Mouse (Mus musculus) liver, embryonic 14.5 days (tissue): ENCODE results near the gene Abhd8. TPM values are rescaled to one million over a fixed set of nuclear protein-coding genes. Genes with fewer than 3 reads are reported as not detected.

Experiments
- ATAC-seq: fragments of 200-750 bp; cut with Nextera tagmentation; 2 replicates; pipeline ENCODE4 v1.8.0; 2017; ENCODE audit warnings: moderate number of reproducible peaks, mild to moderate bottlenecking, moderate library complexity; ENCODE audit not compliant: insufficient read depth
- DNase-seq, 3 experiments: peaks; one replicate each; pipeline ENCODE4 v3.0.0-alpha.2; 2012 to 2013; ENCODE audit warnings: low read depth in 3 of 3, low spot score in 3 of 3
- H3K27ac ChIP-seq: fragments of 300-500 bp; sonication (generic); 2 replicates; pipeline ENCODE4 v1.5.1; 2014; ENCODE audit warnings: moderate library complexity, mild to moderate bottlenecking, control low read depth, inconsistent platforms
- H3K27me3 ChIP-seq: fragments of 300-500 bp; sonication (generic); 2 replicates; pipeline ENCODE4 v1.6.1; 2014; ENCODE audit warnings: mild to moderate bottlenecking, low read length, moderate library complexity; ENCODE audit not compliant: control insufficient read depth, insufficient read depth
- H3K36me3 ChIP-seq: fragments of 300-500 bp; sonication (generic); replicated peaks from 2 replicates; pipeline ENCODE4 v1.6.1; 2014; ENCODE audit warnings: low read depth; ENCODE audit not compliant: control insufficient read depth, insufficient read depth
- H3K4me1 ChIP-seq, 2 experiments: fragments of 200-500 bp in 1 of 2; fragments of 300-500 bp in 1 of 2; sonication (generic) in 1 of 2; replicated peaks; 2 replicates each; pipeline ENCODE4 v1.6.1; 2012 to 2014; ENCODE audit warnings: antibody characterized with exemption in 1 of 2, inconsistent platforms in 1 of 2, low read length in 1 of 2; ENCODE audit not compliant: control insufficient read depth in 2 of 2, insufficient read depth in 2 of 2
- H3K4me2 ChIP-seq: fragments of 300-500 bp; sonication (generic); 2 replicates; pipeline ENCODE4 v1.6.1; 2014; ENCODE audit warnings: low read depth, mild to moderate bottlenecking, control low read depth, moderate library complexity
- H3K4me3 ChIP-seq, 2 experiments: fragments of 200-500 bp in 1 of 2; fragments of 300-500 bp in 1 of 2; sonication (generic) in 1 of 2; 2 replicates each; pipeline ENCODE4 v1.5.1; 2012 to 2014; ENCODE audit warnings: low read depth in 2 of 2, low read length in 2 of 2, mild to moderate bottlenecking in 2 of 2, control low read depth in 1 of 2, inconsistent platforms in 1 of 2, moderate library complexity in 1 of 2; ENCODE audit not compliant: insufficient read depth in 1 of 2
- H3K9ac ChIP-seq: fragments of 300-500 bp; sonication (generic); replicated peaks from 2 replicates; pipeline ENCODE4 v1.6.1; 2014; ENCODE audit warnings: mild to moderate bottlenecking, control low read depth, moderate library complexity
- H3K9me3 ChIP-seq: fragments of 300-500 bp; sonication (generic); 2 replicates; pipeline ENCODE4 v1.6.1; 2016; ENCODE audit warnings: low read length, mixed read lengths; ENCODE audit not compliant: control insufficient read depth
- CTCF ChIP-seq: IDR thresholded peaks from 2 replicates; pipeline ENCODE4 v1.5.1; 2016; ENCODE audit warnings: antibody characterized with exemption, low read depth, control low read depth
- EP300 ChIP-seq: IDR thresholded peaks from 2 replicates; pipeline ENCODE4 v1.6.1; 2016; ENCODE audit warnings: antibody characterized with exemption, low read depth
- WGBS: fragments of 180-500 bp; shearing (Covaris S2); extraction: QIAGEN DNeasy Blood & Tissue Kit; methylation state at CpG from one replicate; pipeline ENCODE4 v1.1.7; 2014; ENCODE audit not compliant: insufficient replicate concordance; 5-methylcytosine and 5-hydroxymethylcytosine counted together
- polyA plus RNA-seq, 2 experiments: library from polyadenylated mRNA; depleted of rRNA in 1 of 2; stranded (reverse) in 1 of 2; unstranded in 1 of 2; fragments of >200 nt; fragmentation: Nextera tagmentation in 1 of 2; extraction: Ambion mirVana in 1 of 2; gene quantifications; 2 replicates each; pipeline versions ENCODE4 v1.2.1 to v1.2.3; 2012 to 2014

Abhd8 gene
- polyA plus RNA-seq, 2 experiments = 5.3 to 6.6 TPM

DNA sequence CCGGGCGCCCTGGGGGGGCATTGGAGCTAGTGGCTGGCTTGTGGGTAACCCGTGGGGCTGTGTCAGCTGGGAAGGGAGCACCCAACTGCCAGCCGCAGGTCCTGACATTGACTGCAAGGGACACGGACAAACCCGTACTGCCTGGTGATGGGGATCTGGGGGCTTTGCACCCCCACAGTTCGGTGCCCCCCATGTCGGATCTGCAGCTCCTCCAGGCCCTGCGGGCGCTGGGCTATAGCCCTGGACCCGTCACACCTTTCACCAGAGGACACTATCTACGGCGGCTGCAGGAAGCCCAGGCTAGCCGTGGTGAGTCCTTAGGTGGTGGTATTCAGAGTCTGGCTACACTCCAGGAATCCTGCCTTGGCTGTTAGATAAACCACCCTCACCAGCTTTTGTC, 56.0 kb downstream of the Abhd8 start:
- Histone ChIP-seq H3K36me3 (peaks cover 29% of the 10 kb centered on the region), H3K4me3 (peak overlapping the region in 1 of 2 experiments; percentile 94; a peak in 2 of 4 replicates), H3K27ac (no peak overlapping the region), H3K9ac (peak overlapping the region; percentile 93; the same call in 1 of the 2 replicates), H3K9me3 (no peaks in the 10 kb centered on the region), H3K4me2 (peak overlapping the region; percentile 70), H3K4me1 (peaks cover 8 to 15% of the 10 kb centered on the region in 2 experiments), H3K27me3 (no peaks in the 10 kb centered on the region)
- no peak for ATAC-seq
- no peak for DNase-seq
- 85% methylated on average over 14 of the region's 14 CpGs for WGBS
- TF ChIP-seq EP300 (no peak), CTCF (no peak)

Other genes with a start within 250 kb of the Abhd8 start
- 5.9 and 6.4 TPM in 2 replicates for gene Myo9b, start 190.9 kb downstream of the Abhd8 start, polyA plus RNA-seq (2012; rRNA removed)
- 5.8 and 7.0 TPM in 2 replicates for gene Myo9b, start 190.9 kb downstream of the Abhd8 start, polyA plus RNA-seq (2014; fragmentation: Nextera tagmentation; extraction: Ambion mirVana)
- 16.0 and 23.9 TPM in 2 replicates for gene Haus8, start 190.7 kb downstream of the Abhd8 start, polyA plus RNA-seq (2012; rRNA removed)
- gene Haus8, start 190.7 kb downstream of the Abhd8 start, polyA plus RNA-seq (2014; fragmentation: Nextera tagmentation; extraction: Ambion mirVana) = 47.1 and 51.6 TPM in 2 replicates
- gene Use1, start 96.8 kb downstream of the Abhd8 start, polyA plus RNA-seq (2012; rRNA removed) = 41.9 and 57.2 TPM in 2 replicates
- gene Use1, start 96.8 kb downstream of the Abhd8 start, polyA plus RNA-seq (2014; fragmentation: Nextera tagmentation; extraction: Ambion mirVana) = 46.5 and 48.2 TPM in 2 replicates
- gene Ocel1, start 92.4 kb downstream of the Abhd8 start, polyA plus RNA-seq (2012; rRNA removed) = 2.8 and 3.1 TPM in 2 replicates
- gene Ocel1, start 92.4 kb downstream of the Abhd8 start, polyA plus RNA-seq (2014; fragmentation: Nextera tagmentation; extraction: Ambion mirVana) = 1.9 and 2.8 TPM in 2 replicates
- gene Nr2f6, start 81.7 kb downstream of the Abhd8 start, polyA plus RNA-seq (2012; rRNA removed) = 20.8 and 23.4 TPM in 2 replicates
- 19.1 and 22.4 TPM in 2 replicates for gene Nr2f6, start 81.7 kb downstream of the Abhd8 start, polyA plus RNA-seq (2014; fragmentation: Nextera tagmentation; extraction: Ambion mirVana)
- gene Ushbp1, start 67.9 kb downstream of the Abhd8 start, polyA plus RNA-seq (2012; rRNA removed) = 3.1 and 3.5 TPM in 2 replicates
- 1.5 and 1.9 TPM in 2 replicates for gene Ushbp1, start 67.9 kb downstream of the Abhd8 start, polyA plus RNA-seq (2014; fragmentation: Nextera tagmentation; extraction: Ambion mirVana)
- gene Babam1, start 66.8 kb downstream of the Abhd8 start, polyA plus RNA-seq (2012; rRNA removed) = 53.6 and 61.2 TPM in 2 replicates
- gene Babam1, start 66.8 kb downstream of the Abhd8 start, polyA plus RNA-seq (2014; fragmentation: Nextera tagmentation; extraction: Ambion mirVana) = 50.6 and 52.3 TPM in 2 replicates
- 52.5 and 58.0 TPM in 2 replicates for gene Ankle1, start 57.6 kb downstream of the Abhd8 start, polyA plus RNA-seq (2012; rRNA removed)
- gene Ankle1, start 57.6 kb downstream of the Abhd8 start, polyA plus RNA-seq (2014; fragmentation: Nextera tagmentation; extraction: Ambion mirVana) = 17.8 and 19.0 TPM in 2 replicates
- gene Mrpl34, start 1.3 kb upstream of the Abhd8 start, polyA plus RNA-seq (2012; rRNA removed) = 45.8 and 73.0 TPM in 2 replicates
- 109 and 114 TPM in 2 replicates for gene Mrpl34, start 1.3 kb upstream of the Abhd8 start, polyA plus RNA-seq (2014; fragmentation: Nextera tagmentation; extraction: Ambion mirVana)
- 24.8 and 25.4 TPM in 2 replicates for gene Dda1, start 5.5 kb upstream of the Abhd8 start, polyA plus RNA-seq (2012; rRNA removed)
- gene Dda1, start 5.5 kb upstream of the Abhd8 start, polyA plus RNA-seq (2014; fragmentation: Nextera tagmentation; extraction: Ambion mirVana) = 34.4 and 36.9 TPM in 2 replicates
- gene Ano8, start 22.3 kb upstream of the Abhd8 start, polyA plus RNA-seq (2012; rRNA removed) = 1.4 and 1.7 TPM in 2 replicates
- 0.14 and 0.15 TPM in 2 replicates for gene Ano8, start 22.3 kb upstream of the Abhd8 start, polyA plus RNA-seq (2014; fragmentation: Nextera tagmentation; extraction: Ambion mirVana)
- 9.2 and 10.0 TPM in 2 replicates for gene Gtpbp3, start 24.4 kb upstream of the Abhd8 start, polyA plus RNA-seq (2012; rRNA removed)
- 1.3 and 1.8 TPM in 2 replicates for gene Gtpbp3, start 24.4 kb upstream of the Abhd8 start, polyA plus RNA-seq (2014; fragmentation: Nextera tagmentation; extraction: Ambion mirVana)
- gene Plvap, start 48.1 kb upstream of the Abhd8 start, polyA plus RNA-seq (2012; rRNA removed) = 15.4 and 16.8 TPM in 2 replicates
- gene Plvap, start 48.1 kb upstream of the Abhd8 start, polyA plus RNA-seq (2014; fragmentation: Nextera tagmentation; extraction: Ambion mirVana) = 15.9 and 18.4 TPM in 2 replicates
- gene Ccdc194, start 62.1 kb upstream of the Abhd8 start, polyA plus RNA-seq (2012; rRNA removed) = 0.09 and 0.11 TPM in 2 replicates
- 0.19 TPM in 1 of 2 replicates, not detected in the other for gene Ccdc194, start 62.1 kb upstream of the Abhd8 start, polyA plus RNA-seq (2014; fragmentation: Nextera tagmentation; extraction: Ambion mirVana)
- gene Bst2, start 73.8 kb upstream of the Abhd8 start, polyA plus RNA-seq (2012; rRNA removed) = 41.1 and 44.4 TPM in 2 replicates
- gene Bst2, start 73.8 kb upstream of the Abhd8 start, polyA plus RNA-seq (2014; fragmentation: Nextera tagmentation; extraction: Ambion mirVana) = 12.2 and 14.2 TPM in 2 replicates
- 21.1 and 25.6 TPM in 2 replicates for gene Mvb12a, start 79.3 kb upstream of the Abhd8 start, polyA plus RNA-seq (2012; rRNA removed)
- gene Mvb12a, start 79.3 kb upstream of the Abhd8 start, polyA plus RNA-seq (2014; fragmentation: Nextera tagmentation; extraction: Ambion mirVana) = 31.1 and 35.2 TPM in 2 replicates
- gene Tmem221, start 95.2 kb upstream of the Abhd8 start, polyA plus RNA-seq (2012; rRNA removed) = 0.13 and 0.25 TPM in 2 replicates
- 0.37 and 0.39 TPM in 2 replicates for gene Tmem221, start 95.2 kb upstream of the Abhd8 start, polyA plus RNA-seq (2014; fragmentation: Nextera tagmentation; extraction: Ambion mirVana)
- not detected in 2 replicates for gene Nxnl1, start 102.9 kb upstream of the Abhd8 start, polyA plus RNA-seq (2012; rRNA removed)
- 0.06 TPM in 2 replicates for gene Nxnl1, start 102.9 kb upstream of the Abhd8 start, polyA plus RNA-seq (2014; fragmentation: Nextera tagmentation; extraction: Ambion mirVana)
- gene Slc27a1, start 105.2 kb upstream of the Abhd8 start, polyA plus RNA-seq (2012; rRNA removed) = 1.9 and 2.4 TPM in 2 replicates
- gene Slc27a1, start 105.2 kb upstream of the Abhd8 start, polyA plus RNA-seq (2014; fragmentation: Nextera tagmentation; extraction: Ambion mirVana) = 0.28 and 0.71 TPM in 2 replicates
- gene Pgls, start 128.5 kb upstream of the Abhd8 start, polyA plus RNA-seq (2012; rRNA removed) = 45.6 and 58.5 TPM in 2 replicates
- 104 and 105 TPM in 2 replicates for gene Pgls, start 128.5 kb upstream of the Abhd8 start, polyA plus RNA-seq (2014; fragmentation: Nextera tagmentation; extraction: Ambion mirVana)
- gene Fam129c, start 134.0 kb upstream of the Abhd8 start, polyA plus RNA-seq (2012; rRNA removed) = 1.1 TPM in 2 replicates
- 0.56 and 0.99 TPM in 2 replicates for gene Fam129c, start 134.0 kb upstream of the Abhd8 start, polyA plus RNA-seq (2014; fragmentation: Nextera tagmentation; extraction: Ambion mirVana)
- gene Colgalt1, start 147.3 kb upstream of the Abhd8 start, polyA plus RNA-seq (2012; rRNA removed) = 30.9 and 31.4 TPM in 2 replicates
- gene Colgalt1, start 147.3 kb upstream of the Abhd8 start, polyA plus RNA-seq (2014; fragmentation: Nextera tagmentation; extraction: Ambion mirVana) = 20.5 and 20.7 TPM in 2 replicates
- 0.13 and 0.15 TPM in 2 replicates for gene Unc13a, start 208.1 kb upstream of the Abhd8 start, polyA plus RNA-seq (2012; rRNA removed)
- gene Unc13a, start 208.1 kb upstream of the Abhd8 start, polyA plus RNA-seq (2014; fragmentation: Nextera tagmentation; extraction: Ambion mirVana) = 0.18 and 0.34 TPM in 2 replicates
- 3.8 and 4.0 TPM in 2 replicates for gene Jak3, start 212.6 kb upstream of the Abhd8 start, polyA plus RNA-seq (2012; rRNA removed)
- gene Jak3, start 212.6 kb upstream of the Abhd8 start, polyA plus RNA-seq (2014; fragmentation: Nextera tagmentation; extraction: Ambion mirVana) = 3.0 and 3.1 TPM in 2 replicates
- 0.48 and 0.73 TPM in 2 replicates for gene Insl3, start 225.6 kb upstream of the Abhd8 start, polyA plus RNA-seq (2012; rRNA removed)
- 1.2 and 1.5 TPM in 2 replicates for gene Insl3, start 225.6 kb upstream of the Abhd8 start, polyA plus RNA-seq (2014; fragmentation: Nextera tagmentation; extraction: Ambion mirVana)
- 2.2 and 2.5 TPM in 2 replicates for gene B3gnt3, start 238.1 kb upstream of the Abhd8 start, polyA plus RNA-seq (2012; rRNA removed)
- gene B3gnt3, start 238.1 kb upstream of the Abhd8 start, polyA plus RNA-seq (2014; fragmentation: Nextera tagmentation; extraction: Ambion mirVana) = 1.8 and 2.0 TPM in 2 replicates